Mouse (Mus musculus) myocyte (in vitro differentiated cells): ENCODE measurements at regions not wholly inside any gene's neighbourhood (a gene's known extent, or its start where the extent isn't known, plus 50 kb on each side); places are given as distances from the start of the nearest gene placed in this dataset.

Source experiments
- H3K27me3 ChIP-seq: one replicate; pipeline ENCODE4 v1.6.1; 2011; ENCODE audit not compliant: control insufficient read depth, insufficient read depth, insufficient read length
- H3K36me3 ChIP-seq: one replicate; pipeline ENCODE4 v1.6.1; 2011; ENCODE audit not compliant: control insufficient read depth, insufficient read depth
- H3K4me2 ChIP-seq: one replicate; pipeline ENCODE4 v1.6.1; 2011; ENCODE audit warnings: low read depth, control low read depth
- H3K4me3 ChIP-seq: one replicate; pipeline ENCODE4 v1.5.1; 2011; ENCODE audit warnings: mild to moderate bottlenecking, control low read depth, moderate library complexity
- H3K79me2 ChIP-seq: one replicate; pipeline ENCODE4 v1.6.1; 2011; ENCODE audit not compliant: control insufficient read depth, insufficient read depth
- H3ac ChIP-seq: one replicate; pipeline ENCODE4 v1.6.1; 2011; ENCODE audit not compliant: control insufficient read depth, insufficient read length
- CEBPB ChIP-seq: IDR thresholded peaks from 2 replicates; pipeline ENCODE4 v1.6.1; 2011; ENCODE audit warnings: mild to moderate bottlenecking, moderate library complexity; ENCODE audit not compliant: poor library complexity, insufficient read depth, severe bottlenecking
- E2F4 ChIP-seq: IDR thresholded peaks from one replicate; pipeline ENCODE4 v1.6.1; 2011; ENCODE audit warnings: mild to moderate bottlenecking, control low read depth, moderate library complexity; ENCODE audit not compliant: insufficient read depth
- MYOD1 ChIP-seq, 3 experiments: IDR thresholded peaks; one replicate each; pipeline ENCODE4 v1.6.1; 2011; ENCODE audit warnings: control low read depth in 2 of 3, low read depth in 2 of 3, mild to moderate bottlenecking in 2 of 3, moderate library complexity in 1 of 3; ENCODE audit not compliant: insufficient read length in 2 of 3, control insufficient read depth in 1 of 3
- MYOG ChIP-seq, 3 experiments: IDR thresholded peaks; one replicate each; pipeline ENCODE4 v1.6.1; 2011; ENCODE audit warnings: control low read depth in 2 of 3, low read depth in 2 of 3, mild to moderate bottlenecking in 2 of 3; ENCODE audit not compliant: insufficient read length in 2 of 3, control insufficient read depth in 1 of 3, insufficient read depth in 1 of 3
- POLR2A ChIP-seq: IDR thresholded peaks from one replicate; pipeline ENCODE4 v1.6.1; 2011; ENCODE audit warnings: low read depth, mild to moderate bottlenecking, control low read depth, moderate library complexity; ENCODE audit not compliant: insufficient read length
- POLR2AphosphoS2 ChIP-seq: IDR thresholded peaks from one replicate; pipeline ENCODE4 v1.6.1; 2011; ENCODE audit warnings: low read depth, control low read depth; ENCODE audit not compliant: insufficient read length
- REST ChIP-seq: IDR thresholded peaks from one replicate; pipeline ENCODE4 v1.6.1; 2011; ENCODE audit warnings: mild to moderate bottlenecking, control low read depth, moderate library complexity; ENCODE audit not compliant: insufficient read depth, insufficient read length
- SRF ChIP-seq: IDR thresholded peaks from one replicate; pipeline ENCODE4 v1.6.1; 2011; ENCODE audit warnings: low read depth; ENCODE audit not compliant: control insufficient read depth, insufficient read length
- TCF12 ChIP-seq: IDR thresholded peaks from one replicate; pipeline ENCODE4 v1.6.1; 2011; ENCODE audit warnings: mild to moderate bottlenecking, control low read depth; ENCODE audit not compliant: poor library complexity, insufficient read depth, severe bottlenecking
- TCF3 ChIP-seq: IDR thresholded peaks from one replicate; pipeline ENCODE4 v1.6.1; 2011; ENCODE audit warnings: low read depth, control low read depth; ENCODE audit not compliant: insufficient read length
- USF1 ChIP-seq: IDR thresholded peaks from one replicate; pipeline ENCODE4 v1.6.1; 2011; ENCODE audit warnings: low read depth, mild to moderate bottlenecking, control low read depth, moderate library complexity

DNA sequence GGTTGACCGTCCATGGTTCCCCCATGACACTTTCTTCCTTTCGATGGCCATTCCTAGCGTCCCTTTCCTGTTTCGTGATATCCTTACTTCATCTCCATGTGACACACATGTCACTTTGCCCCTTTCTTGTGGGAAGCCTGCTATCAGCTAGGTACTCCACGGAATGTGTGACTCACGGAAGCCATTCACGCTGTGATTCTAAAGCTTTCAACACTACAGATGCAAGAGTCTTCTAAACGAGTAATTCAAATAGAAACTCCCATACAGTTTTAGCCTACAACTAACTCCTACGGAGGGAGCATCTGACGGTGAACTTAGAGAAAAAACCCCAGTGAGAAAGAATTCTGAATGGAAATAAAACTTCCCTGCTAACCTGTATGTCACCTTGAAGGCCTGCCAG is 83.5 kb upstream of the Daam1 start:
- Histone ChIP-seq H3K4me2 (no peak overlapping the region), H3K27me3 (peaks cover 4% of the 10 kb centered on the region), H3K4me3 (no peak overlapping the region), H3ac (no peak overlapping the region), H3K79me2 (no peaks in the 10 kb centered on the region), H3K36me3 (no peaks in the 10 kb centered on the region)
- TF ChIP-seq SRF (no peak), MYOG (IDR thresholded peaks at IDR 0.05; ENCODE audit: control insufficient read depth in 1 of 3, insufficient read depth in 1 of 3, insufficient read length in 2 of 3, low read depth in 2 of 3) (no peak), REST (no peak)

DNA sequence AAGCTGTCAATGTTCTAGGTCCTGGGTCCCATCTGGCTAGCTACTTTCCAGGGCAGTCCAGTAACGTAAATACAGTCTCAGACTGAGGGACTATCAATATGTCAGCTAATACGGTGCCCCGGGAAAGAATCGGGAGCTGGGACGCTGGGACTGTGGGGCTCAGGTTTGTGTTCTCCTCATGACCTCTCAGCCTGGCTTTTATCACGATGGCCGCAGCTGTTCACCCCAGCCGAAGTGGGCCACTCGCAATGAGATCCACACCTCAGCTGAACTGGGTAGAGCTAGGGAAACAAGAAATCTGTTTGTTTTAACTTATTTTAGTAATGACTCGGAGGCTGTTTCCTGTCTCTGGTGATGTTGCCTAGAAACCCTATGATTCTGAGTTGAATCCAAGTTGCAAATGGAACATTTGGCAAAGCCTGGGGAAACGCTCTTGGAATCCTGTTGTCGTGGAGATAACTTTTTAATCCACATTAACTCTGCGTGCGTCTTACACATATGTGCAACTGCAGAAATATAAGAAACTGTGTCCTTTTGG is 83.0 kb upstream of the Daam1 start:
- H3K36me3 ChIP-seq, result no peaks in the 10 kb centered on the region
- TF ChIP-seq MYOD1 (IDR thresholded peaks at IDR 0.05; ENCODE audit: control insufficient read depth in 1 of 3, insufficient read length in 2 of 3, low read depth in 2 of 3), result peak in 2 of 3 experiments; percentile 9 to 32
- no peak for TF ChIP-seq MYOG (IDR thresholded peaks at IDR 0.05; ENCODE audit: control insufficient read depth in 1 of 3, insufficient read depth in 1 of 3, insufficient read length in 2 of 3, low read depth in 2 of 3)
- peaks cover 4% of the 10 kb centered on the region for H3K27me3 ChIP-seq
- H3K79me2 ChIP-seq, result no peaks in the 10 kb centered on the region
- peak overlapping the region; percentile 50 for H3K4me2 ChIP-seq
- no peak overlapping the region for H3ac ChIP-seq
- no peak overlapping the region for H3K4me3 ChIP-seq

DNA sequence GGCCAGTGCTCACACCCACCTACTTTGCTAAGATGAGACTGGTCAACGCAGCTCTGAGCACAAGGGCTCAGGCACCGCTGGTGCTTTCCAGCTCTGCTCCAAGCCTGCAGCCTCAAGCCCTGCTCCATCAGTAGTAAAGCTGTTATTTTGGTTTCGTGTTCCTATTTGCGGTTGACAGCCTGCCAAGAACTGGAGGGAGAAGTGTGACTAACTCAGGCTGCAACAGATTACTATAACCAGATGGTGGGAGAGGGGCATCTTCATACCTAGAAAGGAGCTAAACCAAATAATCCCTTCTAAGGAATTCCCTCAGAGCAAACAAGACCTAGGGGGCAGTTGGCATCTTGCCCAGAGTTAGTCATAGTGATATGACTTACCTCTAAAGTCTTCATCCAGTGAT is 82.1 kb upstream of the Daam1 start:
- peak overlapping the region; percentile 50 for H3K4me2 ChIP-seq
- peaks cover 12% of the 10 kb centered on the region for H3K27me3 ChIP-seq
- H3ac ChIP-seq, result no peak overlapping the region

DNA sequence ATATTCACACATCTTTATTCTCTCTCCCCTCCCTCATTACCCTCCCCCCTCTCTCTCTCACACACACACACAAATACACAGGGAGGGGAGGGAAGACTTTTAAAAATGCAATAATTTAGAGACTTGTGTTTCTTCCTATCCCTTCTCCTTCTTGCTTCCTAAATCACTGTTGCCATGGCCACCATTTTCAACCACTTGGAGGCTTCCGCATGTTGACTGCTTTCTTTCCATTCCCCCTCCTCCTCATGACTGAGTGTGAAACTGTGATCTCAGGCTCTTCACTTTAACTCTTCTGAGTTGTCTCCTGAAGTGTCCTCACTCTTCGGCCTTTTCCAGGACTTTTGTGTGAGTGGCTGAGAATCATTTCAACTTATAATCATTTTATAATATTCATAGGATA is 81.2 kb upstream of the Daam1 start:
- Histone ChIP-seq H3K27me3 (peaks cover 18% of the 10 kb centered on the region), H3K36me3 (no peaks in the 10 kb centered on the region), H3K79me2 (no peaks in the 10 kb centered on the region), H3K4me2 (no peak overlapping the region), H3ac (no peak overlapping the region), H3K4me3 (no peak overlapping the region)
- TF ChIP-seq TCF3, result no peak
- TF ChIP-seq CEBPB, result no peak
- no peak for TF ChIP-seq MYOD1 (IDR thresholded peaks at IDR 0.05; ENCODE audit: control insufficient read depth in 1 of 3, insufficient read length in 2 of 3, low read depth in 2 of 3)
- no peak for TF ChIP-seq POLR2AphosphoS2
- no peak for TF ChIP-seq USF1
- TF ChIP-seq POLR2A, result no peak
- no peak for TF ChIP-seq E2F4
- TF ChIP-seq SRF, result no peak
- TF ChIP-seq TCF12, result no peak
- no peak for TF ChIP-seq MYOG (IDR thresholded peaks at IDR 0.05; ENCODE audit: control insufficient read depth in 1 of 3, insufficient read depth in 1 of 3, insufficient read length in 2 of 3, low read depth in 2 of 3)

More for the DNA sequence above, 82.1 kb upstream of the Daam1 start:
- no peak overlapping the region for H3K4me3 ChIP-seq
- no peaks in the 10 kb centered on the region for H3K79me2 ChIP-seq
- TF ChIP-seq MYOG (IDR thresholded peaks at IDR 0.05; ENCODE audit: control insufficient read depth in 1 of 3, insufficient read depth in 1 of 3, insufficient read length in 2 of 3, low read depth in 2 of 3) (no peak), REST (no peak)
- no peaks in the 10 kb centered on the region for H3K36me3 ChIP-seq

DNA sequence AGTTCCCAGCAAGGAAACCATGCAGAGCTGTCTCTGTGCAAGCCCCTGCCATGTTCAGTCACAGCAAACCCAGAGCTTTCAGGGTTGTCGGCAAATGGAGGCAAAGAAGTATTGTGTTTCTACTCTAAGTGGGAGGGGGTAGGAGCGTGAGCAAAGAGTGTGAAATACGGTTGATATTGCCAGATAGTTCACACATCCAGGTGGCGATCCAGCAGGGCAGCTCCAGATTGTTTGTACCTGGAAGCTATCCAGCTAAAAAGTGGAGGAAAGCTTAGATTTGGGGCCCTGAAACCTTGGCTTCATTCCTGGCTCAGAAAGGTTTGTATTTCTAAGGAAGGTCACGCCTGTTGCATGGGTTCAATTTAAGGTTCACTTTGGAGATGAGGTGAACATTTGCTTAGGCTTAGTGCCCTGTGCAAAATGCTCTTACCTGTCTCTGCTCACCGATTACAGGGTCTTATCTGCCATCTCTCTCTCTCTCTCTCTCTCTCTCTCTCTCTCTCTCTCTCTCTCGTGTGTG is 78.1 kb upstream of the Daam1 start:
- TF ChIP-seq TCF12, result no peak
- H3K27me3 ChIP-seq, result peaks cover 31% of the 10 kb centered on the region
- H3K4me2 ChIP-seq, result no peak overlapping the region
- H3ac ChIP-seq, result no peak overlapping the region
- H3K4me3 ChIP-seq, result no peak overlapping the region
- no peaks in the 10 kb centered on the region for H3K36me3 ChIP-seq
- no peaks in the 10 kb centered on the region for H3K79me2 ChIP-seq

DNA sequence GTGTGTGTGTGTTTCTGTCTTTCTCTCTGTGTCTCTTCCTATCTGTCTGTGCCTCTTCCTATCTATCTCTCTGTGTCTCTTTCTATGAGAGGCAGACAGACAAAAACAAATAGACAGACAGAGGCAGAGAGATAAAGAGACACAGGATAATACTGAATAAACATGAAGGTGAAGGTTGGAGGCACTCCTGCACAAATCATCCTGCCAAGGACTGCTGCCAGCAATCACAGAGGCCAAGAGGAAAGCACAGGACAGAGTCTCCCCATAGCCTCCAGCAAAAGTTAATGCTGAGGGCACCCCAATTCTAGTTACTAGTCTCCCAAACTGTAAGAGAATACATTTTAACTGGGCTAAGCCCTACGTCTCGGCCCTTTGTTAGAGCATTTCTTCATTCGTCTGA is 77.6 kb upstream of the Daam1 start:
- Histone ChIP-seq H3K4me3 (no peak overlapping the region), H3K4me2 (no peak overlapping the region), H3ac (no peak overlapping the region), H3K36me3 (no peaks in the 10 kb centered on the region), H3K27me3 (peaks cover 31% of the 10 kb centered on the region), H3K79me2 (no peaks in the 10 kb centered on the region)
- TF ChIP-seq MYOG (IDR thresholded peaks at IDR 0.05; ENCODE audit: control insufficient read depth in 1 of 3, insufficient read depth in 1 of 3, insufficient read length in 2 of 3, low read depth in 2 of 3) (no peak), TCF3 (no peak), REST (no peak), USF1 (no peak), MYOD1 (IDR thresholded peaks at IDR 0.05; ENCODE audit: control insufficient read depth in 1 of 3, insufficient read length in 2 of 3, low read depth in 2 of 3) (no peak), E2F4 (no peak)
